Mouse (Mus musculus): ENCODE data around the gene Gm20521. TPM values are rescaled to one million over a fixed set of nuclear protein-coding genes. Genes with fewer than 3 reads are reported as not detected.

The Gm20521 gene
- 1.4 TPM in 1 of 2 replicates, not detected in the other for total RNA-seq (2014; fragmentation: Nextera tagmentation)
- not detected in 2 replicates for total RNA-seq (2017)

- ATAC-seq (replicated peaks; ENCODE audit: low FRiP score, low TSS enrichment, poor library complexity, severe bottlenecking): peak; percentile 90
Measured at GRCm38 (mm10) chr14:54883154-54884021, at the start of gene Gm20521, which contains the start of gene Bcl2l2. TSS of gene Gm20521 (plus strand) at chr14:54883441. TSS of gene Bcl2l2 (plus strand) at chr14:54883377.

GRCm38 (mm10) chr14:54843461-54843860 lies 39.8 kb upstream of the Gm20521 start:
- ATAC-seq (replicated peaks; ENCODE audit: low FRiP score, low TSS enrichment, poor library complexity, severe bottlenecking): no peak

- ATAC-seq (replicated peaks; ENCODE audit: low FRiP score, low TSS enrichment, poor library complexity, severe bottlenecking): no peak
Measured at GRCm38 (mm10) chr14:54855726-54856125, 27.5 kb upstream of the Gm20521 start.

- no peak for ATAC-seq (replicated peaks; ENCODE audit: low FRiP score, low TSS enrichment, poor library complexity, severe bottlenecking)
Measured at GRCm38 (mm10) chr14:54856703-54857102, 26.5 kb upstream of the Gm20521 start.

GRCm38 (mm10) chr14:54857891-54858290 lies 25.4 kb upstream of the Gm20521 start:
- ATAC-seq (replicated peaks; ENCODE audit: low FRiP score, low TSS enrichment, poor library complexity, severe bottlenecking): no peak

- no peak for ATAC-seq (replicated peaks; ENCODE audit: low FRiP score, low TSS enrichment, poor library complexity, severe bottlenecking)
Measured at GRCm38 (mm10) chr14:54860511-54860910, 22.7 kb upstream of the Gm20521 start.

- peak; percentile 95 for ATAC-seq (replicated peaks; ENCODE audit: low FRiP score, low TSS enrichment, poor library complexity, severe bottlenecking)
Measured at GRCm38 (mm10) chr14:54863501-54864312, 19.5 kb upstream of the Gm20521 start.

- ATAC-seq (replicated peaks; ENCODE audit: low FRiP score, low TSS enrichment, poor library complexity, severe bottlenecking): peak; percentile 57
Measured at GRCm38 (mm10) chr14:54864313-54865036, 18.8 kb upstream of the Gm20521 start.

GRCm38 (mm10) chr14:54865626-54866025 lies 17.6 kb upstream of the Gm20521 start:
- no peak for ATAC-seq (replicated peaks; ENCODE audit: low FRiP score, low TSS enrichment, poor library complexity, severe bottlenecking)

GRCm38 (mm10) chr14:54866268-54866667 lies 17.0 kb upstream of the Gm20521 start:
- no peak for ATAC-seq (replicated peaks; ENCODE audit: low FRiP score, low TSS enrichment, poor library complexity, severe bottlenecking)

- ATAC-seq (replicated peaks; ENCODE audit: low FRiP score, low TSS enrichment, poor library complexity, severe bottlenecking): no peak
Measured at GRCm38 (mm10) chr14:54866936-54867335, 16.3 kb upstream of the Gm20521 start.

- no peak for ATAC-seq (replicated peaks; ENCODE audit: low FRiP score, low TSS enrichment, poor library complexity, severe bottlenecking)
Measured at GRCm38 (mm10) chr14:54868026-54868425, 15.2 kb upstream of the Gm20521 start.

- no peak for ATAC-seq (replicated peaks; ENCODE audit: low FRiP score, low TSS enrichment, poor library complexity, severe bottlenecking)
Measured at GRCm38 (mm10) chr14:54870861-54871260, 12.4 kb upstream of the Gm20521 start, which contains the start of gene Homez. TSS of gene Homez (minus strand) at chr14:54870961.

GRCm38 (mm10) chr14:54874165-54874564 lies 9.1 kb upstream of the Gm20521 start:
- ATAC-seq (replicated peaks; ENCODE audit: low FRiP score, low TSS enrichment, poor library complexity, severe bottlenecking): no peak

- peak; percentile 28 for ATAC-seq (replicated peaks; ENCODE audit: low FRiP score, low TSS enrichment, poor library complexity, severe bottlenecking)
Measured at GRCm38 (mm10) chr14:54875844-54876538, 7.2 kb upstream of the Gm20521 start.

- ATAC-seq (replicated peaks; ENCODE audit: low FRiP score, low TSS enrichment, poor library complexity, severe bottlenecking): peak; percentile 74
Measured at GRCm38 (mm10) chr14:54876539-54877047, 6.6 kb upstream of the Gm20521 start.

GRCm38 (mm10) chr14:54877048-54877715 lies 6.1 kb upstream of the Gm20521 start, which contains the start of gene Ppp1r3e:
TSS of gene Ppp1r3e (minus strand) at chr14:54877550.
- ATAC-seq (replicated peaks; ENCODE audit: low FRiP score, low TSS enrichment, poor library complexity, severe bottlenecking): peak; percentile 73
